Mouse (Mus musculus) olfactory bulb, adult 2 months (tissue): ENCODE measurements around the gene Arl15.

Source experiments
- CTCF ChIP-seq: fragments of 200-500 bp; IDR thresholded peaks from 2 replicates; pipeline ENCODE4 v1.5.1; 2012; ENCODE audit warnings: low read depth, mild to moderate bottlenecking, low read length, moderate library complexity; ENCODE audit not compliant: insufficient read depth
- POLR2A ChIP-seq: fragments of 200-500 bp; IDR thresholded peaks from 2 replicates; pipeline ENCODE4 v1.6.1; 2012; ENCODE audit warnings: mild to moderate bottlenecking, low read depth, low read length, moderate library complexity; ENCODE audit not compliant: insufficient read depth

DNA sequence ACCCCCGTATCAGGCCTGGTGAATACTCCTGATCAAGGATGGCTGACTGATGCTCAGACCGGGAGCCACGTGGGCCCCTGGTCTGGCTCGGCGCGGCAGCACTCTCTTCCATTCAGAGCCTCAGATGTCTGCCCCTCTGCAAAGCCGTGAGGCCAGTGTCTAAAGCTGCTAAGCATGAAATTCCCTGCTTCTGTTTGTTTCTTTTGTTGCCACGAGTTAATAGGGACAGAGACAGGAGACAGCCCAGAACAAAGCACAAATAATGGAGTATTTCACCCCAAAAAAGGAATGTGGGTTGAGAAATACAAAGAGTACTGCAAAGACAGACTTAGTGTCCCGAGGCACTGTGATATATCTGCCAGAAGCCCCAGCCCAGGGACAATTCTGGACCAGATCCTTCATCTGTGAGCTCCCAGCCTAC, 120.3 kb downstream of the Arl15 start:
- no peak for TF ChIP-seq POLR2A
- TF ChIP-seq CTCF, result no peak
